Mouse (Mus musculus): ENCODE measurements around the gene Nol8. TPM values are rescaled to one million over a fixed set of nuclear protein-coding genes. Genes with fewer than 3 reads are reported as not detected.

Gene Nol8
- total RNA-seq, 2 experiments from 2014 or later = 12.8 to 13.1 TPM

DNA sequence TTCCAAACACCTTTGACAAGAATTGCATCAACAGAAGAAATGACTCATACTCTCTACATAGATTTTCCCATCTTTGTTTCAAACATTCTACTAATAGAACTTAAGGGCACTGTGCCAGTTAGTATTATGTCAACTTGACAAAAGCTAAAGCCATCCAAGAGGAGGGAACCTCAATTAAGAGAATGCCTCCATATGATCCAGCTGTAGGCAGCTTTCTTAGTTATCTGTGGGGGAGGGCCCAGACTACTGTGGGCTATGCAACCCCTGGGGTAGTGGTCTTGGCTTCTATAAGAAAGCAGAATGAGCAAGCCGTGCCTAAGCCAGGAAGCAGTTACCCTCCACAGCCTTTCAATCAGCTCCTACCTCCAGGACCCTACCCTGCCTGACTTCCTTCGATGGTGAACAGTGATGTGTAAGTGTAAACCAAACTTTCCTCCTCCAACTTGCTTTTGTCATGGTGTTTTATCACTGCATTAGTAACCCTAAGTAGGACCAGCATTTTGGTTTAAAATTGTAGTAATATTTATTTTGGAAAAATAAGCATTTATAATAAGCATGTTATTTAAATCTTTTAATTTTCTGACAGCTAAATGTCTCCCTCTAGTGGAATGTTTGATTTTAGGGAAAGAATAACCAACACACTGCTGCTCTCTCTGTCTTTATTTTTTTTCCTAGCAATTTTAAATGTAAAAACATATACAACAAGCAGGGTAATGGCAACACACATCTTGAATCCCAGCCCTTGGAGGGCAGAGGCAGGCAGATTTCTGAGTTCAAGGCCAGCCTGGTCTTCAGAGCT, 7.9 kb upstream of the Nol8 start:
- DNase-seq = no peak
- Histone ChIP-seq H3K4me3 (no peak overlapping the region), H3K27ac (peak overlapping the region; percentile 52)
- intact Hi-C loops (cut with DNase I) = loop anchor here (1.0 to 5.0 kb wide), 2 partner anchors 83 to 196 kb away; no protein-coding TSS in a partner anchor
- peak; percentile 82 for TF ChIP-seq CTCF (IDR thresholded peaks at IDR 0.05)

DNA sequence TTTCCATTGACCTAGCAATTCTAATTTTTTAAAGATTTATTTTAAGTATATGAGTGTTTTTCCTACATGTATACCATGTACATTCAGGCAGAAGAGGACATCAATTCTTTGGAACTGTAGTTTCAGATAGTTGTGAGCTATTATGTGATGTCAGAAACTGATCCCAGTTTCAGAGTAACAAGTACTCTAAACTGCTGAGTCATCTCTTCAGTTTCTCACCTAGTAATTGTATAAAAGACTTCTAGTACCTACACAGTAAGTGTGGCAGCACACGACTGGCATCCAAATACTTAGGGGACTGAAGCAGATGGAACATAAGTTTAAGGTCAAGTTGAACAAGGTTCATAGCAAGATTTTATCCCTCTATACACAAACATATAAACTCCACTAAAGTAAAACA, 6.9 kb upstream of the Nol8 start:
- intact Hi-C loops (cut with DNase I) = no loop called here
- no peak for TF ChIP-seq CTCF (IDR thresholded peaks at IDR 0.05)
- no peak overlapping the region for H3K4me3 ChIP-seq
- DNase-seq = no peak
- no peak overlapping the region for H3K27ac ChIP-seq

GRCm38 (mm10) chr13:49651136-49651535, 1.7 kb upstream of the Nol8 start:
- Histone ChIP-seq H3K27ac (no peak overlapping the region), H3K4me3 (no peak overlapping the region)
- intact Hi-C loops (cut with DNase I) = loop anchor here (5.0 kb wide), 1 partner anchor 324 kb away; no protein-coding TSS in a partner anchor
- TF ChIP-seq CTCF (IDR thresholded peaks at IDR 0.05) = no peak
- no peak for DNase-seq

DNA sequence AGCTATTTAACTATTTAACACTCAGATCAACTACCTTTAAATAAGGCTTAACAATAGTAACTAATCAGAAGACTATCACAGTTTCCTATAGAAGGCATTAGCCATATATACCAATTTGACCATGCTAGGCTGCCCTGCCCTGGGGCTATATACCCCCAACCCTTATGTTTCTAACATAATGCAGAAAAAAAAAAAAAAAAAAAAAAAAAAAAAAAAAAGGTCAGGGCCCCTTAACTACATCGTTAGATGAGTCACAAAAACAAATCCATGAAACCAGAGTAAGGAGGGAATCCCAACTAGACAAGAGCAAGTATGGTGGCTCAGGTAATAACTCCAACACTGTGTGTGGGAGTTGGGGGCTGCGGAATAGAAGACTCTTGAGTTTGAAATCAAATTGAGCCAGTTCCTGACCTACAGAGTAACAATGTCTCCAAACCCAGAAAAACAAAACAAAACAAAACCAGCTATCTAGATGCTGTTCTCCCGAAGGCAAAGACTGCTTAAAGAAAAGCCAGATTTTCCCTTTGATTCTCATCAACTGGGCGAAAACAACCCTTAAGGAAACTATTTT, 1.0 kb upstream of the Nol8 start:
- Histone ChIP-seq H3K4me3 (peak overlapping the region; percentile 79), H3K27ac (no peak overlapping the region)
- intact Hi-C loops (cut with DNase I) = loop anchor here (5.0 kb wide), 1 partner anchor 325 kb away; no protein-coding TSS in a partner anchor
- TF ChIP-seq CTCF (IDR thresholded peaks at IDR 0.05) = no peak
- DNase-seq = no peak

GRCm38 (mm10) chr13:49653180-49653541, 283 bp downstream of the Nol8 start:
- H3K4me3 ChIP-seq = peak overlapping the region; percentile 79
- intact Hi-C loops (cut with DNase I) = loop anchor here (5.0 kb wide), 1 partner anchor 326 kb away; no protein-coding TSS in a partner anchor
- peak overlapping the region; percentile 93 for H3K27ac ChIP-seq
- no peak for TF ChIP-seq CTCF (IDR thresholded peaks at IDR 0.05)
- peak; percentile 70 for DNase-seq

GRCm38 (mm10) chr13:49677793-49678192, 24.9 kb downstream of the Nol8 start:
- Histone ChIP-seq H3K27ac (no peak overlapping the region), H3K4me3 (no peak overlapping the region)
- TF ChIP-seq CTCF (IDR thresholded peaks at IDR 0.05) = no peak
- intact Hi-C loops (cut with DNase I) = no loop called here
- no peak for DNase-seq

DNA sequence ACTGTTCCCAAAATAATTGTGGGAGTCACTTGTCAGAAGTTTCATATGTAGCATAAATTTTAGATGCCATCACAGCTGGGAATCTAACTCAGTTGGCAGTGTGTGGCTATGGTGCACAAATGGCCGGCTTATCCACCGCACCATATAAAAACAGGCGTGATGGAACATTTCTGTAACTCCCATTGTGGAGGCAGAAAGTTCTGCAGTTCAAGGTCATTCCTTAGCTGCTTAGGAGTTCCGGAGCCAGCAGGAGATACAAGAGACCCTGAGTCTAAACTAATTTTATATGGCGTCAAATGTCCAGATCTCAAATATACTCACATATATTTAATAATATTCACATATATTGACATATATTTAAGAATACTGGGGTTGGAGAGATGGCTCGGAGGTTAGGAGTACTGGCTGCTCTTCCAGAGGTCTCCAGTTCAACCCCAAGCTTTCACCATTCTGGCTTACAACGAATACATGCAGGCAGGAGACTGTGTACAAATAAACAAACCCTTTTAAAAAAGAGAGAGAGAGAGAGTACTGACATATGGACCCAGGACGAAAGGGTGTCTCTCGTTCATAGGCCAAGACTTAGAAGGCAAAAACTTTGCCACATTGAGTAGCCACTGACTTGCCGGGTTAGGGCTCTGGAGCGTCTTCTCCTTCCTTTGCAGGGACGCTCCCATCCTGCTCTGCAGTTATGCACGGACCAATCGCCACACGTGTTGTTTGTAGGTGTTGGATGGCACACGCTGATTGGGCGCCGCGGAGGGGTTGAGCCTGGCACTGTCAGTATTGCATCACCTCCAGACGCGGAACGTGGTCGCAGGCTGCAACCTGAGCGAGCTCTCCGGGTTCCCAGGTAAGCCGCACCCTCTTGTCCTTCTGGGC, 28.7 kb downstream of the Nol8 start, which contains the start of gene Iars:
Iars (plus strand) TSS at position 750 of the 882 bp plus-strand sequence.
- peak; percentile 99 for DNase-seq
- intact Hi-C loops (cut with DNase I) = no loop called here
- Histone ChIP-seq H3K4me3 (peak within 1 kb of the TSS; percentile 91), H3K27ac (peak within 1 kb of the TSS; percentile 91)
- no peak for TF ChIP-seq CTCF (IDR thresholded peaks at IDR 0.05)

DNA sequence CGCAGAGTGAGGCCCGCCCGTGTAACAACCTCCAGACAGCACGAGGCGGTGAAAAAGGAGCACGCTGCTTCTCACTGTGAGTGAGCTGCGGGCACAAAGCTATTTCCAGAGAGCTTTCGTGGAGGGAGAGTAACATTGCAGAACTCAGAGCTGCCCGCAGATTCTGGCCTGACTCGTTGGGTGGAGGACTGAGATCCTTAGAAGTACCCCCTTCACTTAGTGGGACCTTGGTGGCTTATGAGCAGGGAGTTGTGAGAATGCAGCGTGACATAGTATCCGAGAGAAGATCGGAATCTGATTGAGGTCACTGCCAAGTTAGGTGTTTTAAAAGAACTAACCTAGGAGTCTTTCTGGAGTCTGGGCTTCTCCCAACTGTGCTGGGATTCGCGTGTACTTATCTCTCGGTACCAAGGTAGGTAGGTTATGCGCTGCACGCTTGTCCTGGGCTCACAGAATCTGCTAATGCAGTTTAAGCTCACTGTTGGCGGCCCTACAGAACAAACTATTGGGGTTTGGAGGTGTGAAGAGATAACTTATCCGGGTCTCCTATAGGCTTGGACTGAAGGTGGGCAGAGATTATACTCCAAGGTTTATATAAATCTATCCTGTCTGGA, 29.5 kb downstream of the Nol8 start:
- no peak for TF ChIP-seq CTCF (IDR thresholded peaks at IDR 0.05)
- no peak for DNase-seq
- peak overlapping the region; percentile 91 for H3K4me3 ChIP-seq
- intact Hi-C loops (cut with DNase I) = no loop called here
- peak overlapping the region; percentile 91 for H3K27ac ChIP-seq

DNA sequence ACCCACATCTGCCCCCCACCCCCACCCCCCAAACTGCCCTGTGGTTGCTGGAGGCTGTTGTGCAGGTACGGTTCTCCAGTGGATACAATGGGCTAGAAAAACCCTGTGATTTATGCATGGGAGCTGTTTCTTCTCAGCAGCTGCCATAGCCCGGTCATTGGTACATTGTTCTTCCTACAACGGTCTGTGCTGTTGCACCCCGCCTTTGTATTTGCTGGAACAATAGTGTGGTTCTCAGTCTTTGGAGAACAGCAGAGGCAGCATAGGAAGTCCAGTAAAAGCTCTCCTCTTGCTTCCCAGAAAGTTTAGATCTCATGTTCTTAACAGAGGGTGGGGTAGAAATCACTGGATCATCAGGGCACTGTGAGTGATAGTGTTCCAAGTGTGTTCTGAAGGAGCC, 31.4 kb downstream of the Nol8 start:
- no peak for TF ChIP-seq CTCF (IDR thresholded peaks at IDR 0.05)
- intact Hi-C loops (cut with DNase I) = no loop called here
- DNase-seq = no peak
- Histone ChIP-seq H3K27ac (peak overlapping the region; percentile 46; the same call in 1 of the 2 replicates), H3K4me3 (no peak overlapping the region)

DNA sequence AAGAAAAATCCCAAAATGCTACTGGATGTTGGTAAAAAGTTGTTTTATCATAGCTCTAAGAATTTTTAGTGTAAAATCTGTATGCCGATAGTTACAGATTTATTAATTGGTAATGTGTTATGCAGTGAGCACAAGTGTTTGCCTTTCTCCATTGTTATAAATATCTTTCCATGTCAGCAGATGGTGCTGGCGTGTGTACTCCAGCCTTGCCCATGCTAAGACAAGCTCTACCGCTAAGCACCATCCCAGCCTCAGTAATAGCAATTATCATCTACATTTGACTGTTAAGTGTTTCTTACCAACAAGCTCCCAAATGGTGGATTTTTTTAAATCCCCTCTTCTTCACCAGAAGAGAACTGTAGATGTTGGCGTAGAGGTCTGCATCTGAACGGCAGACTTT, 38.2 kb downstream of the Nol8 start:
- no peak overlapping the region for H3K27ac ChIP-seq
- H3K4me3 ChIP-seq = no peak overlapping the region
- intact Hi-C loops (cut with DNase I) = no loop called here
- DNase-seq = no peak
- no peak for TF ChIP-seq CTCF (IDR thresholded peaks at IDR 0.05)

- intact Hi-C loops (cut with DNase I) = no loop called here
Measured at GRCm38 (mm10) chr13:49703216-49703779, 50.4 kb downstream of the Nol8 start.

More at GRCm38 (mm10) chr13:49703216-49703779, 50.4 kb downstream of the Nol8 start:
- Histone ChIP-seq H3K27ac (no peak overlapping the region), H3K4me3 (no peak overlapping the region)
- TF ChIP-seq CTCF (IDR thresholded peaks at IDR 0.05) = no peak
- no peak for DNase-seq
